Mouse (Mus musculus) myocyte (in vitro differentiated cells): ENCODE measurements at regions not wholly inside any gene's neighbourhood (a gene's known extent, or its start where the extent isn't known, plus 50 kb on each side); places are given as distances from the start of the nearest gene placed in this dataset.

ENCODE experiments used
- H3K27me3 ChIP-seq: one replicate; pipeline ENCODE4 v1.6.1; 2011; ENCODE audit not compliant: control insufficient read depth, insufficient read depth, insufficient read length
- H3K36me3 ChIP-seq: one replicate; pipeline ENCODE4 v1.6.1; 2011; ENCODE audit not compliant: control insufficient read depth, insufficient read depth
- H3K4me2 ChIP-seq: one replicate; pipeline ENCODE4 v1.6.1; 2011; ENCODE audit warnings: low read depth, control low read depth
- H3K4me3 ChIP-seq: one replicate; pipeline ENCODE4 v1.5.1; 2011; ENCODE audit warnings: mild to moderate bottlenecking, control low read depth, moderate library complexity
- H3K79me2 ChIP-seq: one replicate; pipeline ENCODE4 v1.6.1; 2011; ENCODE audit not compliant: control insufficient read depth, insufficient read depth
- H3ac ChIP-seq: one replicate; pipeline ENCODE4 v1.6.1; 2011; ENCODE audit not compliant: control insufficient read depth, insufficient read length
- CEBPB ChIP-seq: IDR thresholded peaks from 2 replicates; pipeline ENCODE4 v1.6.1; 2011; ENCODE audit warnings: mild to moderate bottlenecking, moderate library complexity; ENCODE audit not compliant: poor library complexity, insufficient read depth, severe bottlenecking
- E2F4 ChIP-seq: IDR thresholded peaks from one replicate; pipeline ENCODE4 v1.6.1; 2011; ENCODE audit warnings: mild to moderate bottlenecking, control low read depth, moderate library complexity; ENCODE audit not compliant: insufficient read depth
- MAX ChIP-seq: IDR thresholded peaks from one replicate; pipeline ENCODE4 v1.6.1; 2011; ENCODE audit warnings: low read depth, mild to moderate bottlenecking, control low read depth
- MYOD1 ChIP-seq, 3 experiments: IDR thresholded peaks; one replicate each; pipeline ENCODE4 v1.6.1; 2011; ENCODE audit warnings: control low read depth in 2 of 3, low read depth in 2 of 3, mild to moderate bottlenecking in 2 of 3, moderate library complexity in 1 of 3; ENCODE audit not compliant: insufficient read length in 2 of 3, control insufficient read depth in 1 of 3
- MYOG ChIP-seq, 3 experiments: IDR thresholded peaks; one replicate each; pipeline ENCODE4 v1.6.1; 2011; ENCODE audit warnings: control low read depth in 2 of 3, low read depth in 2 of 3, mild to moderate bottlenecking in 2 of 3; ENCODE audit not compliant: insufficient read length in 2 of 3, control insufficient read depth in 1 of 3, insufficient read depth in 1 of 3
- POLR2A ChIP-seq: IDR thresholded peaks from one replicate; pipeline ENCODE4 v1.6.1; 2011; ENCODE audit warnings: low read depth, mild to moderate bottlenecking, control low read depth, moderate library complexity; ENCODE audit not compliant: insufficient read length
- POLR2AphosphoS2 ChIP-seq: IDR thresholded peaks from one replicate; pipeline ENCODE4 v1.6.1; 2011; ENCODE audit warnings: low read depth, control low read depth; ENCODE audit not compliant: insufficient read length
- REST ChIP-seq: IDR thresholded peaks from one replicate; pipeline ENCODE4 v1.6.1; 2011; ENCODE audit warnings: mild to moderate bottlenecking, control low read depth, moderate library complexity; ENCODE audit not compliant: insufficient read depth, insufficient read length
- SRF ChIP-seq: IDR thresholded peaks from one replicate; pipeline ENCODE4 v1.6.1; 2011; ENCODE audit warnings: low read depth; ENCODE audit not compliant: control insufficient read depth, insufficient read length
- TCF12 ChIP-seq: IDR thresholded peaks from one replicate; pipeline ENCODE4 v1.6.1; 2011; ENCODE audit warnings: mild to moderate bottlenecking, control low read depth; ENCODE audit not compliant: poor library complexity, insufficient read depth, severe bottlenecking
- TCF3 ChIP-seq: IDR thresholded peaks from one replicate; pipeline ENCODE4 v1.6.1; 2011; ENCODE audit warnings: low read depth, control low read depth; ENCODE audit not compliant: insufficient read length
- USF1 ChIP-seq: IDR thresholded peaks from one replicate; pipeline ENCODE4 v1.6.1; 2011; ENCODE audit warnings: low read depth, mild to moderate bottlenecking, control low read depth, moderate library complexity

GRCm38 (mm10) chr2:75265218-75265617 lies 393.8 kb upstream of the Hnrnpa3 start:
- H3ac ChIP-seq, result no peak overlapping the region
- no peaks in the 10 kb centered on the region for H3K36me3 ChIP-seq
- peaks cover 12% of the 10 kb centered on the region for H3K27me3 ChIP-seq
- H3K4me2 ChIP-seq, result no peak overlapping the region
- TF ChIP-seq SRF (no peak), USF1 (no peak)
- no peak overlapping the region for H3K4me3 ChIP-seq
- no peaks in the 10 kb centered on the region for H3K79me2 ChIP-seq

- no peaks in the 10 kb centered on the region for H3K79me2 ChIP-seq
- H3ac ChIP-seq, result no peak overlapping the region
- TF ChIP-seq MYOG (IDR thresholded peaks at IDR 0.05; ENCODE audit: control insufficient read depth in 1 of 3, insufficient read depth in 1 of 3, insufficient read length in 2 of 3, low read depth in 2 of 3) (no peak), CEBPB (no peak), E2F4 (no peak), USF1 (no peak), SRF (no peak), POLR2A (no peak), MYOD1 (IDR thresholded peaks at IDR 0.05; ENCODE audit: control insufficient read depth in 1 of 3, insufficient read length in 2 of 3, low read depth in 2 of 3) (no peak), TCF12 (no peak), POLR2AphosphoS2 (no peak), TCF3 (no peak)
- peaks cover 13% of the 10 kb centered on the region for H3K27me3 ChIP-seq
- H3K4me2 ChIP-seq, result no peak overlapping the region
- H3K4me3 ChIP-seq, result no peak overlapping the region
- no peaks in the 10 kb centered on the region for H3K36me3 ChIP-seq
These were observed 393.0 kb upstream of the Hnrnpa3 start for GRCm38 (mm10) chr2:75265739-75266699.

- peaks cover 13% of the 10 kb centered on the region for H3K27me3 ChIP-seq
- H3K79me2 ChIP-seq, result no peaks in the 10 kb centered on the region
- no peak for TF ChIP-seq USF1
- no peak for TF ChIP-seq CEBPB
- TF ChIP-seq TCF3, result no peak
- no peak for TF ChIP-seq TCF12
- TF ChIP-seq POLR2A, result no peak
- no peak for TF ChIP-seq POLR2AphosphoS2
- no peak for TF ChIP-seq SRF
- TF ChIP-seq E2F4, result no peak
- TF ChIP-seq REST, result no peak
- TF ChIP-seq MYOD1 (IDR thresholded peaks at IDR 0.05; ENCODE audit: control insufficient read depth in 1 of 3, insufficient read length in 2 of 3, low read depth in 2 of 3), result no peak
- no peak for TF ChIP-seq MYOG (IDR thresholded peaks at IDR 0.05; ENCODE audit: control insufficient read depth in 1 of 3, insufficient read depth in 1 of 3, insufficient read length in 2 of 3, low read depth in 2 of 3)
- TF ChIP-seq MAX, result no peak
- H3ac ChIP-seq, result no peak overlapping the region
- H3K4me2 ChIP-seq, result no peak overlapping the region
- no peaks in the 10 kb centered on the region for H3K36me3 ChIP-seq
- no peak overlapping the region for H3K4me3 ChIP-seq
These were observed 391.1 kb upstream of the Hnrnpa3 start for GRCm38 (mm10) chr2:75267949-75268348.

GRCm38 (mm10) chr2:75269446-75269845 lies 389.6 kb upstream of the Hnrnpa3 start:
- Histone ChIP-seq H3ac (no peak overlapping the region), H3K4me2 (no peak overlapping the region), H3K27me3 (peaks cover 13% of the 10 kb centered on the region), H3K4me3 (no peak overlapping the region), H3K79me2 (no peaks in the 10 kb centered on the region), H3K36me3 (no peaks in the 10 kb centered on the region)
- no peak for TF ChIP-seq E2F4
- no peak for TF ChIP-seq USF1
- no peak for TF ChIP-seq MYOG (IDR thresholded peaks at IDR 0.05; ENCODE audit: control insufficient read depth in 1 of 3, insufficient read depth in 1 of 3, insufficient read length in 2 of 3, low read depth in 2 of 3)
- TF ChIP-seq POLR2AphosphoS2, result no peak
- TF ChIP-seq TCF12, result no peak

- Histone ChIP-seq H3ac (no peak overlapping the region), H3K27me3 (peaks cover 13% of the 10 kb centered on the region), H3K79me2 (no peaks in the 10 kb centered on the region), H3K4me2 (no peak overlapping the region), H3K36me3 (no peaks in the 10 kb centered on the region), H3K4me3 (no peak overlapping the region)
- TF ChIP-seq TCF3 (no peak), REST (no peak), MYOG (IDR thresholded peaks at IDR 0.05; ENCODE audit: control insufficient read depth in 1 of 3, insufficient read depth in 1 of 3, insufficient read length in 2 of 3, low read depth in 2 of 3) (no peak)
These were observed 388.9 kb upstream of the Hnrnpa3 start for GRCm38 (mm10) chr2:75270115-75270514.
